Comparison of ENCODE assay signal across 8 mouse cellular contexts in genomic region chr7:25689603-25690021, GRCm38 (mm10). TPM values are rescaled to one million over a fixed set of nuclear protein-coding genes. Genes with fewer than 3 reads are reported as not detected.
DNase-seq lines count a peak whose midpoint lies in the region; ATAC-seq lines count a peak whose summit lies in the region.

No protein-coding gene starts in this region.

- WGBS in kidney, embryonic 16.5 days = 4% methylated on average over 12 of the region's 12 CpGs
- 12% methylated on average over 12 of the region's 12 CpGs for WGBS in embryonic facial prominence, embryonic 10.5 days
- WGBS in intestine, embryonic 16.5 days = 15% methylated on average over 12 of the region's 12 CpGs

- no peak for ATAC-seq in kidney, embryonic 16.5 days (ENCODE audit: low FRiP score, low TSS enrichment)
- ATAC-seq in intestine, embryonic 16.5 days = peak; percentile 1; the same call in 1 of the 2 replicates

- no peaks in the 10 kb centered on the region for H3K36me3 ChIP-seq in kidney, embryonic 16.5 days (ENCODE audit: insufficient read depth, low read length)
- H3K36me3 ChIP-seq in embryonic facial prominence, embryonic 10.5 days (replicated peaks) = 0 out of 2 replicates have a peak, but pooled peaks cover 3% of the 10 kb centered on the region
- no peaks in the 10 kb centered on the region for H3K36me3 ChIP-seq in intestine, embryonic 16.5 days (ENCODE audit: control insufficient read depth, insufficient read depth, low read length)

- peaks cover 34% of the 10 kb centered on the region for H3K4me1 ChIP-seq in kidney, embryonic 16.5 days (ENCODE audit: insufficient read depth, low read length)
- peaks cover 52% of the 10 kb centered on the region for H3K4me1 ChIP-seq in embryonic facial prominence, embryonic 10.5 days
- H3K4me1 ChIP-seq in intestine, embryonic 16.5 days (ENCODE audit: control insufficient read depth, insufficient read depth, low read length) = peaks cover 21% of the 10 kb centered on the region

- H3K27me3 ChIP-seq in kidney, embryonic 16.5 days (ENCODE audit: insufficient read depth, low read length) = peaks cover 21% of the 10 kb centered on the region
- H3K27me3 ChIP-seq in embryonic facial prominence, embryonic 10.5 days (replicated peaks; ENCODE audit: low read depth, poor library complexity, severe bottlenecking) = peaks cover 75% of the 10 kb centered on the region
- H3K27me3 ChIP-seq in intestine, embryonic 16.5 days (replicated peaks; ENCODE audit: control insufficient read depth, insufficient read depth, low read length) = no peaks in the 10 kb centered on the region; the same call in 1 of the 2 replicates

- H3K9ac ChIP-seq in kidney, embryonic 16.5 days (replicated peaks; ENCODE audit: low read length) = peak overlapping the region; percentile 82
- H3K9ac ChIP-seq in intestine, embryonic 16.5 days (ENCODE audit: low read depth, low read length) = peak overlapping the region; percentile 90

- H3K27ac ChIP-seq in kidney, embryonic 16.5 days (ENCODE audit: low read length) = peak overlapping the region; percentile 32
- H3K27ac ChIP-seq in embryonic facial prominence, embryonic 10.5 days (replicated peaks) = no peak overlapping the region
- H3K27ac ChIP-seq in intestine, embryonic 16.5 days (ENCODE audit: low read length) = 0 out of 2 replicates have a peak overlapping the region, but pooled peaks have one; percentile 45

- peak overlapping the region; percentile 70 for H3K4me3 ChIP-seq in kidney, embryonic 16.5 days (ENCODE audit: low read length)
- peak overlapping the region; percentile 67 for H3K4me3 ChIP-seq in embryonic facial prominence, embryonic 10.5 days
- H3K4me3 ChIP-seq in intestine, embryonic 16.5 days (ENCODE audit: low read length) = peak overlapping the region; percentile 75

- DNase-seq in kidney, postnatal 25 days = no peak
- no peak for DNase-seq in embryonic facial prominence, embryonic 10.5 days (ENCODE audit: low spot score)
- DNase-seq in neural tube, embryonic 10.5 days (ENCODE audit: extremely low spot score, low spot score) = peak; percentile 24
- no peak for DNase-seq in cerebellum, postnatal 25 days
- no peak for DNase-seq in adrenal gland, adult 8-10 months
- DNase-seq in frontal cortex, postnatal 10 days (ENCODE audit: low spot score in 2 of 2) = no peak

- peak overlapping the region; percentile 93 for H3K4me2 ChIP-seq in kidney, embryonic 16.5 days (replicated peaks; ENCODE audit: low read depth, low read length)
- H3K4me2 ChIP-seq in intestine, embryonic 16.5 days (ENCODE audit: low read depth, low read length) = peak overlapping the region; percentile 99

- H3K9me3 ChIP-seq in kidney, embryonic 16.5 days (ENCODE audit: low read length) = no peaks in the 10 kb centered on the region
- H3K9me3 ChIP-seq in embryonic facial prominence, embryonic 10.5 days = no peaks in the 10 kb centered on the region
- no peaks in the 10 kb centered on the region for H3K9me3 ChIP-seq in intestine, embryonic 16.5 days (ENCODE audit: control insufficient read depth, low read length)

RNA-seq across cellular contexts. Expression of gene Tgfb1, which starts 2.8 kb away (rescaled TPM):
- 2.9 and 3.7 TPM in 2 replicates for polyA plus RNA-seq in kidney, embryonic 16.5 days (2015; fragmentation: Nextera tagmentation; extraction: Ambion mirVana)
- polyA plus RNA-seq in embryonic facial prominence, embryonic 10.5 days (2016; fragmentation: Nextera tagmentation; extraction: Ambion mirVana) = 1.2 and 1.5 TPM in 2 replicates
- 1.4 and 1.8 TPM in 2 replicates for polyA plus RNA-seq in intestine, embryonic 16.5 days (2015; fragmentation: Nextera tagmentation; extraction: Ambion mirVana)
- total RNA-seq in adrenal gland, adult 8-10 months (2022) = 10 to 100 TPM; 23.8 to 41.1 (median 32.4) TPM

RNA-seq across cellular contexts. Expression of gene B9d2, which starts 9.0 kb away (rescaled TPM):
- 35.0 and 35.8 TPM in 2 replicates for polyA plus RNA-seq in kidney, embryonic 16.5 days (2015; fragmentation: Nextera tagmentation; extraction: Ambion mirVana)
- 33.5 and 34.1 TPM in 2 replicates for polyA plus RNA-seq in embryonic facial prominence, embryonic 10.5 days (2016; fragmentation: Nextera tagmentation; extraction: Ambion mirVana)
- polyA plus RNA-seq in intestine, embryonic 16.5 days (2015; fragmentation: Nextera tagmentation; extraction: Ambion mirVana) = 21.4 and 22.5 TPM in 2 replicates
- 10 to 100 TPM; 17.7 to 27.0 (median 21.4) TPM for total RNA-seq in adrenal gland, adult 8-10 months (2022)

RNA-seq across cellular contexts. Expression of gene Tmem91, which starts 14.6 kb away (rescaled TPM):
- polyA plus RNA-seq in kidney, embryonic 16.5 days (2015; fragmentation: Nextera tagmentation; extraction: Ambion mirVana) = 2.3 and 3.7 TPM in 2 replicates
- polyA plus RNA-seq in embryonic facial prominence, embryonic 10.5 days (2016; fragmentation: Nextera tagmentation; extraction: Ambion mirVana) = 2.6 and 3.6 TPM in 2 replicates
- 1.6 and 2.1 TPM in 2 replicates for polyA plus RNA-seq in intestine, embryonic 16.5 days (2015; fragmentation: Nextera tagmentation; extraction: Ambion mirVana)
- total RNA-seq in adrenal gland, adult 8-10 months (2022) = under 1 TPM in 1 of 4 experiments, not detected in 3; 0.77 TPM

RNA-seq across cellular contexts. Expression of gene Ccdc97, which starts 29.3 kb away (rescaled TPM):
- polyA plus RNA-seq in kidney, embryonic 16.5 days (2015; fragmentation: Nextera tagmentation; extraction: Ambion mirVana) = 25.6 and 32.8 TPM in 2 replicates
- 31.6 and 33.2 TPM in 2 replicates for polyA plus RNA-seq in embryonic facial prominence, embryonic 10.5 days (2016; fragmentation: Nextera tagmentation; extraction: Ambion mirVana)
- 21.6 and 22.0 TPM in 2 replicates for polyA plus RNA-seq in intestine, embryonic 16.5 days (2015; fragmentation: Nextera tagmentation; extraction: Ambion mirVana)
- 10 to 100 TPM; 51.3 to 63.7 (median 56.9) TPM for total RNA-seq in adrenal gland, adult 8-10 months (2022)

RNA-seq across cellular contexts. Expression of gene Exosc5, which starts 30.6 kb away (rescaled TPM):
- 90.0 and 92.6 TPM in 2 replicates for polyA plus RNA-seq in kidney, embryonic 16.5 days (2015; fragmentation: Nextera tagmentation; extraction: Ambion mirVana)
- 93.5 and 101 TPM in 2 replicates for polyA plus RNA-seq in embryonic facial prominence, embryonic 10.5 days (2016; fragmentation: Nextera tagmentation; extraction: Ambion mirVana)
- 82.6 and 87.2 TPM in 2 replicates for polyA plus RNA-seq in intestine, embryonic 16.5 days (2015; fragmentation: Nextera tagmentation; extraction: Ambion mirVana)
- 10 to 100 TPM; 42.0 to 62.6 (median 51.4) TPM for total RNA-seq in adrenal gland, adult 8-10 months (2022)
